Mouse (Mus musculus) adrenal gland, adult 18-20 months (tissue): ENCODE results near the gene Mcf2. TPM values are rescaled to one million over a fixed set of nuclear protein-coding genes. Genes with fewer than 3 reads are reported as not detected.

Source experiments
- DNase-seq, 2 experiments: peaks; one replicate each; pipeline ENCODE4 v3.0.0; 2021 to 2022; ENCODE audit warnings: low spot score in 2 of 2
- long read RNA-seq, 2 experiments: library from polyadenylated mRNA; stranded (forward); transcript quantifications; one replicate each; pipeline ENCODE4 v2.0.0; 2021
- total RNA-seq, 2 experiments: library from RNA; stranded (reverse); gene quantifications; 1 replicate in 1 of 2; 2 replicates in 1 of 2; pipeline ENCODE4 v1.2.3; 2021

Gene Mcf2
- total RNA-seq, result under 1 TPM in 1 of 2 experiments, not detected in 1; 0.10 TPM
- long read RNA-seq, experiment 1, full-length matches to known transcripts, result 1 of 1 reads
- long read RNA-seq, experiment 1, partial matches to known transcripts, result 0 of 1 reads
- long read RNA-seq, experiment 1, other reads (novel, unspliced or antisense), result 0 of 1 reads
- long read RNA-seq, experiment 2, result 0 reads

DNA sequence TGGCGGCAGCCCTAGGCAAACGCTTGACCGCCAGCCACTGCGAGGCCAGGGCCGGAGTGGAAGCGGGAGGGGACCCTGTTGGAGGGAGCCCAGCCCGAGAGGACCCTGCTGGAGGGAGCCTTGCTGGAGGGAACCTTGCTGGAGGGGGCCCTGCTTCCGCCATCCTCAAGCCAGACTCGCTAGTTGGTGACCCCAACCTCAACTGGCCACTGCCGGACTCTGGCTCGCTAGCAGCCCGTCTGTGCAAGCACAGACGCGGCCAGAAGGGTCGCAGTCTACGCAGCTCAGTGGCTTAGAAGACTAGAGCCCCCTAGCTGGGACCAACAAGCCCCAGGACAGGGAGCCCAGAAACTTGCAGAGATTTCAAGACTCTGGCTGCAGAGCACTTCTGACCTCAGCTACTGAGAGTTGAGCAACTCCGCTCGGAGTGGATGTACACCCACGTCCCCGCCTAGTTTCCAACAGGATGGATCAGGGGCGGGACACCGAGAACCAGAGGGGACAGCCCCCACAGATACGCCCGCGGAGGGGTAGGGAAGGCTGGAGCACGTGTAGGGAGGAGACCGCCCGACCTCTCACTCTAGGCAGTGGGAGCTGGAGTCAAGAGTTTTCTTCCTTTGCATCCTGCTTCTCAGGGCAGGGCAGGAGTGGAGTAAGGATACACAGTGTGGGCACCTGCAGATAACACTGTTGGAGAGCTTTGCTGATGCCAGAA is at the start of gene Mcf2:
TSS of gene Mcf2 (minus strand) at position 346 of the 715 bp plus-strand sequence.
- DNase-seq, result peak in 1 of 2 experiments; percentile 15

DNA sequence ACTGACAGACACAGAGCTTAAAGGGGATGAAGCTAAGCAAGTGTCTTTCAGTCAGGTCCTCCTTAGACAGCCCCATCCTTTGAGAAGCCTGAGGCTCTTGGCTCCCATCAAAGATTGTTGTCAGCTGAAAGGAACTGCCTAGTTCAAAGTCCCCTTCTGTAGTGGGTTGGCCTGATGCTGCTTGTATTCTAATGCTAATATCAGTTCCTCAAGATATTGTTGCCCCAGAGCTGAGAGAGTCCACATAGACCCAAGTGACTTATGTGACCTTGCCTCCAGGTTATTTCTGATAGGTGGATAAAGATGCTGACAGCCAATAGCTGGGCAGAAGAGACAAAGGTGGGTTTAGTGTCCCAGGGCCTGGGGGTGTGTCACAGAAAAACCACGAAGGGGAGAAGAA is 8.8 kb upstream of the Mcf2 start:
- DNase-seq, result no peak

DNA sequence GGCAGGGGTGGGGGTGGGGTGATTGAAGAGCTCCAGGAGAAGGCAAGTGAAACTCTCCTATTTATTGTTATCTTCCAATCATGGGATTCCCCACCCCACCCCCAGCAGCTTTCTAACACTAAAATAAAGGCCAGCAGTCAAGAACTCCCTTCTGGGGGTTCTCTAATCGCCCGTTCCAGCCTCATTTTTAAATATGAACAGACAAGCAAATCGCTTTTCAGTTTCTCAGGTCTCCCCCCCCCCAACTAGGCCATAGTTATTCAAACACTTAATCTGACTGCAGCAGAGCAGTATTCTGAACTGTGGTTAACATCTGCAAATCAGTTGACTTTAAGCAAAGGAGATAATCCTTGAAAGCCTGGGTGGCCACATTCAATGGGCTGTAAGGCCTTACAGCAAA is 3.7 kb upstream of the Mcf2 start:
- no peak for DNase-seq

DNA sequence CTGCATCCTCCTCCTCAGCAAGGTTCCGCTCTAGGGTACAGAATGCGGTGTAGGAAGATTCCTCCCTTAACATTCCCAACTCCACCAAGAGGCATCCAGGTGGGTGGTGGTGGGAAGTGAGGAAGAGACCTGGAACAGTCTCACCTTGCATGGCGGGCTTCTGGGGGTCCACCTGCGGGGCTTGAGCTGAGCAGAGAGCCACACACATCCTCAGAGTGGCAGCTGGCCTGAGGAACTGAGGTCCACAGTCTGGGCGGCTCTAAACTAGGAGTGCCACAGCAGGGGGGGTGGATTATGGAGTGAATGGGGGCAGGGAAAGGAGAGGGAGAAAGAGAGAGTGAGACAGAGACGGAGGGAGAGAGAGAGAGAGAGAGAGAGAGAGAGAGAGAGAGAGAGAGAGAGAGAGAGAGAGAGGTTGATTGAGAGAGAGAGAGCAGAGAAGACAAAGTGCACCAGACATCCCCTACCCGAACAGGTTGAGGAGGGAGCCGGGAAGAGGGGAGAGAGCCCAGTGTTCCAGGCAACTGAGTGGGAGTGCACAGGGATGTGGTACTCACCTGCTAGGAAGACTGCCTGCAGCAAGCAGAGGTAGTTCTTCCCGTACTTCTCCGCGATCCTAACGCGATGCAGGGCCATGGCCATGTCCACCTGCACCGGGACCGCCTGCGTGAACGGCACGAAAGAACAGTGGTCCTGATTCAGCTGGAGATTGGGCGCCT is 705 bp downstream of the Mcf2 start:
- peak in 1 of 2 experiments; percentile 2 for DNase-seq

DNA sequence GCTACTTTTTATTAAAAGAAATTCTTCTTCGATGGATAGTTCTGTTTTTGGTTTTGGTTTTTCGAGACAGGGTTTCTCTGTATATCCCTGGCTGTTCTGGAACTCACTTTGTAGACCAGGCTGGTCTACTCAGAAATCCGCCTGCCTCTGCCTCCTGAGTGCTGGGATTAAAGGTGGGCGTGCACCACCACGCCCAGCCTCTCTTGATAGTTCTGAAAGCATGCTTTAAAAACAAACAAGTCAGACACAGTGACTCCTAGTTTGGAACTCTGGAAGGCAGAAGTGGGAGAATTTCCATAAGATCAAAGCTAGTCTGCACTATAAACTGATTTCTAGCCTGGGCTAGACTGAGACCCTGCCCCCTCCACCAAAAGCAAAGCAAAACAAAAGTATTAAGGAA is 8.8 kb downstream of the Mcf2 start:
- DNase-seq, result no peak

DNA sequence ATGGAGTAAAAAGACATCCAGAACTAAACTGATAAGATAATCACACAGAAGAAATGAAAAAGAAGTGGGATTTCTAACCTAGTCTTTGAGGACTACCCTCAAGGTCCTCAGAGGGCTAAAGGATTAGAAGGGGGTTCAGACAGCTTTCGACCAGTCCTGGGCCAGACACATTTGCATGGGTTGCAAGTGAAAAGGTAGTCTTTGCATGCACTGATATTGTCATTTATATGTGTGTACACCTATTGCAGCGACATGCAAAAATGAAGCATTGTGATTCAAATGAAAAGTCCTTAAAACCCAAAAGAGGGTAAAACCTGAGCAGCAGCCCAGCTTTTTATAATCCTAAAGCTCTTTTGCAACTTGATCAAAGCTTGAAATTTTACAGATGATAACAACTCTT is 9.4 kb downstream of the Mcf2 start:
- DNase-seq, result no peak

DNA sequence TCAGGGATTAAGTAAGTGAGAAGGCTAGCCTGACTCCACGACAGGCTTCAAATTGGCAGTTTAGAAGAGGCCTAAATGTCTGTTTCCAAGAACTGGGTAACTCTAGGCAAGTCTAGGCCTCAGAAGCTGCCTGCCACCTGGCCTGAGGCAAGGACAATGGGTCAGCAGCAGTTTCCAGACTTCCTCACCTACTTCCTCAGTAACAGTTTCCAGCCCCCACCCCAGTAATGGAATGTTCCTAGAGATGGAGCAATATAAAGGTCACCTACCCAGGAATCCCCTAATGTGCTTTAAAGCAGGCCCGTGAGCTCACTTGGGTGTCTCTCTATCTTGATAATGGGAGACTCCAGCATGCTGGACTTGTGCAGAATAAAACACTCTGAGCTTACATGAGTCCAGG is 10.1 kb downstream of the Mcf2 start:
- DNase-seq, result no peak

DNA sequence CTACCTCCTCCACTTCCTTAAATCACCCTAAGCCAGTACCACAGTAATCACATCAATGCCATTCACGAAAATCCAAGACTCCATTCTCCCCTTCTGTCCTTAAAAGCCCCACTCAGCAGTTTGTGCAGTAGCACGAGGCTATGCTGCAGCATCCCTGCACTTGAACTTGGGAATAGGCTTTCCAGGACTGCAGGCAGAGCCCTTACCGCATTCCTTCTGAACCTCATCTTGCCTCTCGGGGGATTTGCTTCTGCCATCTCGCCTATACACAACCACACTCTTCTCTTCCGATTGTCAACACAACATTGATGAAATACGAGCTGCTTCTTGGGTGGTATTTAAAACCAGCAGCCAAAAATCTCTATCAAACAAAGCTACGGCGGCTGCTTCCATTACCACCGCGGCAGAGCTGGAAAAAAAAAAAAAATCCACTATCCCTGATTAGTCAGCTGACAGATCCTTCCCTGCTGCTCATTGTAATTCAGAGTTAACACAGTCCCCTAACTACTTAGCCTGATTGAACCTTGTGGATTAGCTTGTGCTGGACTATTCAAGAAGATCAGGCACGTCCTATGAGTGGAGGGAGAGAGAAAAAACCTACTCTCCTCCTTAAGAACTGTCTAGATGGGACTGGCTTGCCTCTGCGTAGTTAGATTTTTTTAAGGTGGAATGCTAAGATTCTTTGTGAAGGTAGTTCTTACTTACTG is 31.5 kb downstream of the Mcf2 start:
- DNase-seq, result no peak

DNA sequence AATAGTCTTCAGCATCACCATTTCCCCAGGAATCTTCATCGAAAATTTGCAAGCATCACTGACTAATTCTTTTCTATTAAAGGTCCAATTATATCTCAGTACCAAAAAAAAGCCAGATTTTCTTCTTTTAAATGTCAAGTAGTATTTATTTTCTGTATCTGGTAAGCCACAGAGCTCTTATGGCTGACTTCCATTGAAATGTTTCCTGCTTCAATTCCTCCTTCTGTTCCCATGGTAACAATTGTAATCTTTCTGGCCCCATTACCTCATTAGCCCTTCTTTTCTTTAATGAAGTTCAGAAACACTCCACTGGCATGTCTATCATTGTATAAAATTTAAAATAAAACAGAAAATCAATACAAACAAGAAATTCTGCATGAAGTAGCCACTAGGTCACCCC is 103.5 kb downstream of the Mcf2 start:
- DNase-seq, result no peak

DNA sequence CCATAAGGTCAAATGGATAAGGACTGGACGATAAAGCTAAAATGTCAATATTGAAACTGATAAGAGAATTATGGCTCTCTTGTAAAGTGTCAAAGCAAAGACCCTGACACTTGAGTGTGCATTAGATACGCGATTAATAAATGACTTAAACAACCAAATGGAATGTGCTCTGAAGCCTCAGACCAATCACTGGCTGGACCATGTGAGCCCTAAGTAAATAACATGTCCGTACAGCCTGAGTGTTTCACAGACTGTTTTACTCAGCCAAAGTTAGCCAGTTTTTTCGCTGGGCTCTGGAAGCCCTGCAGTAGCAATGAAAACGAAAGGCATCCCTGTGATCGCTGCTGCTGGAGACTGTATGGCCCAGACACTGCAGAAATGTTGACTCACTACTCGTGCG is 123.7 kb downstream of the Mcf2 start:
- no peak for DNase-seq

DNA sequence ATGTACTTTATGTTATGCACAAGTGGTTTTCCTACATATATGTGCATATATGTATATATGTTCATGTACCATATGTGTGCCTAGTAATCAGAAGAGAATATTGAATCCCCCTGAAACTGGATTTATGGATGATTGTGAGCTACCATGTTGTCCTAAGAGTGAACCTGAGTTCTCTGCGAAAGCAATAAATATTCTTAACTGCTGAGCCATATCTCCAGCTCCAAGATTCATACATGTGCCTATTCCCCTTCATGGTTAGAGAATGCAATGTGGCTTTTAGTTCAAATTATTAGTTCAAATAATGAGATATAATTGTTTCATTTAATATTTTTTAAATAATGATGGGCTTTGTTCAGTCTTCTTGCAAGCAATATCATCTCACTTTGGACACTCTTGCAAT is 124.1 kb downstream of the Mcf2 start:
- no peak for DNase-seq

DNA sequence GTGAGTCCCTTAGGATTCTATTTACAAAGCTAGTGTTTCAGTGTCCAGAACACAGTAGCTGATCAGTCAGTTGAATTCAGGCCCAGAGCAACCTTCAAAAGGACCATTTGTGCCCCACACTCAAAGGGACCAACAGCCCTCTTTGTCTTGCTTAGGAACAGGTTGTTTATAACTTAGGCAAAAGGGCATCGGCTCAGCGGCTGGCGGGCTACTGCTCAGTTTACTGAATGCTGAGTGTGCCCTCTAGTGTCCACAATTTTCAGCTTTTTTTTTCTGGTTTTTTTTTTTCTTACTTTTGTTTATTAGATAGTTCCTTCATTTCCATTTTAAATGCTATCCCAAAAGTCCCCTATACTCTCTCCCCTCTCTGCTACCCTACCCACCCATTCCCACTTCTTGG is 152.2 kb downstream of the Mcf2 start:
- DNase-seq, result no peak

DNA sequence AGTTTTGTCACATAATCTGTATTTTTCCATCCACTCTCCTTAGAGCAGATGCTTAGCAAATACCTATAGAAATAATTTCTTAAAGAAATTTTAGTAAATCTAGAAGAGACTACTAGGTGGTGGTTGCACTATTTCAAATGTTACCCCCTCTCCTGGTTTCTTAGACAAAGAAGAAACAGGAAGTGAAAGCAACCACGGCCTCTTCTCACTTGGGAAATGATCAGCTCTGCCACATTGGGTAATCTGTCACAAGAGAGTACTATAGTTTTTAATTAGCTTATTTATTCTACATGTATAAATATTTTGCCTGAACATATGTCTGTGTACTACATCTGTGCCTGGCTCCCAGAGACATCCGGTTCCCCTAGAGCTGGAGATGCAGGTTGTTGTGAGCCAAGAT is 157.3 kb downstream of the Mcf2 start:
- DNase-seq, result no peak

DNA sequence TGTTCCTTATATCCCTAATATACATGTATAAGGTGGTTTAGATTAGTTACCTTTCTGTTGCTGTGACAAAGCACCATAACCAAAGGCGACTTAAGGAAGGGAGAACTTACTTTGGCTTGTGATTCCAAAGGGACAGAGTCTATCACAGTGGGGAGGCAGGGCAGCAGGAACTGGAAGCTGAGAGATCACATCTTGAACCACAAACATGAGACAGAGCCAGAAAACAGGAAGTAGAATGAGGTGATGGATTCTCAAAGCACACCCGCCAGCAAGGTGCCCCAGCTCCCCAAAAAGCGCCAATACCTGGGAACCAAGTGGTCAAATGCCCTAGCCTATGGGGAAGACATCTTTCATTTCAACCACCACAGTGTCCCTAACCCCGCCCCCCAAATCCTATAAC is 157.9 kb downstream of the Mcf2 start:
- no peak for DNase-seq

DNA sequence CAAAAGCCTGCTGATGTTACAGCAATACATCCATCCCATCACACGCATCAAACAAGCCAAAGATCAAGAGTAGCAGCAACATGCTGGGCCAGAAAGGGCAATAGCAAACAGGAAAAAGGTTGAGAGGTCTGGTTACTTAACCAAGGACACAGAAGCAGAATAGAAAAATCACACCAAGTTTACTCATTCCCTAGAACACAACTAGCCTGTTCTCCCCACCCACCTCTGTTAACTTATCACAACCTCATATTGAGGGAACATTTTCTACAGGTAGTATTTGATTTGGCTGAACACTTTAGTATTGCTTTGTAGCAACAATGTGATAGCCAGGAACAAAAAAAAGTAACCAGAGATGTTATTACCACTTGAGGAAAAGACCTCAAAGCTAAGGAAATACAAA is 164.3 kb downstream of the Mcf2 start:
- no peak for DNase-seq

DNA sequence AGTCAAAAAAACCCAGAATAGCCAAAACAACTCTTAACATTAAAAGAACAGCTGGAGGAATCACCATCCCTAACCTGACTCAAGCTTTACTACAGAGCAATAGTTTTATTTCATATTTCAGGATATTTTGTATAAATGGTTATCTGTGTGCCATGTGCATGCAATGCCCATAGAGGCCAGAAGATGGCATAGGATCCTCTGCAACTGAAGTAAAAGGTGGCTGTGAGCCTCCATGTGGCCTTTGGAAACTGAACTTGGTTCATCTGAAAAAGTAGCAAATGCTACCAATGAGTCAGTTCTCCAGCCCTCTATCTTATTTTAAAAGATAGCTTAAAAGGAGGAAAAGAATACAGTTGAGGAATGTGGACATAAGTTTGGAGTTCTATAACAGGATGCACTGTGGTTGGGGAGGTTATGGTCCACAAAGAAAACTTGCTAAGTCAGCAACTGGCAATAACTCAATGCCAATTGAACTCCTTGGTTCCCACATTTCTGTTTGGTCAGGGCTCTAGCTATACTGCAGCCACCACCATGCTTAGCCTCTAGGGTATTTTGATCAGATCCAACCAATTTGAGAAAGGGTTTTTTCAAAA is 165.7 kb downstream of the Mcf2 start:
- peak in 1 of 2 experiments; percentile 24 for DNase-seq

Other genes with a start within 250 kb of the Mcf2 start
- gene F9, start 179.6 kb downstream of the Mcf2 start, total RNA-seq, result under 1 TPM in 1 of 2 experiments, not detected in 1; 0.10 TPM